Mouse (Mus musculus) lung, embryonic 14.5 days (tissue): ENCODE measurements around the gene Fut2. TPM values are rescaled to one million over a fixed set of nuclear protein-coding genes. Genes with fewer than 3 reads are reported as not detected.

Source experiments
- ATAC-seq: fragments of 200-750 bp; cut with Nextera tagmentation; 2 replicates; pipeline ENCODE4 v1.8.0; 2017; ENCODE audit warnings: mild to moderate bottlenecking, moderate TSS enrichment, moderate library complexity; ENCODE audit not compliant: insufficient read depth
- DNase-seq: peaks from one replicate; pipeline ENCODE4 v3.0.0-alpha.2; 2015
- H3K27ac ChIP-seq: fragments of 300-500 bp; sonication (generic); 2 replicates; pipeline ENCODE4 v1.5.1; 2014; ENCODE audit warnings: low read depth, mild to moderate bottlenecking, moderate library complexity
- H3K27me3 ChIP-seq: fragments of 300-500 bp; sonication (generic); 2 replicates; pipeline ENCODE4 v1.6.1; 2014; ENCODE audit warnings: low read length, control low read depth; ENCODE audit not compliant: insufficient read depth
- H3K36me3 ChIP-seq: fragments of 300-500 bp; sonication (generic); 2 replicates; pipeline ENCODE4 v1.6.1; 2014; ENCODE audit warnings: control low read depth; ENCODE audit not compliant: insufficient read depth
- H3K4me1 ChIP-seq: fragments of 300-500 bp; sonication (generic); 2 replicates; pipeline ENCODE4 v1.6.1; 2014; ENCODE audit warnings: antibody characterized with exemption, control low read depth; ENCODE audit not compliant: insufficient read depth
- H3K4me2 ChIP-seq: fragments of 300-500 bp; sonication (generic); 2 replicates; pipeline ENCODE4 v1.6.1; 2014; ENCODE audit warnings: mild to moderate bottlenecking
- H3K4me3 ChIP-seq: fragments of 300-500 bp; sonication (generic); 2 replicates; pipeline ENCODE4 v1.5.1; 2014; ENCODE audit warnings: low read depth, low read length
- H3K9ac ChIP-seq: fragments of 300-500 bp; sonication (generic); 2 replicates; pipeline ENCODE4 v1.6.1; 2014
- H3K9me3 ChIP-seq: fragments of 300-500 bp; sonication (generic); 2 replicates; pipeline ENCODE4 v1.6.1; 2016; ENCODE audit warnings: low read depth, low read length, control low read depth
- CTCF ChIP-seq: IDR thresholded peaks from 2 replicates; pipeline ENCODE4 v1.5.1; 2016; ENCODE audit warnings: antibody characterized with exemption, low read depth
- WGBS: fragments of 180-500 bp; shearing (Covaris S2); extraction: QIAGEN DNeasy Blood & Tissue Kit; methylation state at CpG from one replicate; pipeline ENCODE4 v1.1.7; 2014; 5-methylcytosine and 5-hydroxymethylcytosine counted together
- polyA plus RNA-seq: library from polyadenylated mRNA; unstranded; fragments of >200 nt; fragmentation: Nextera tagmentation; extraction: Ambion mirVana; gene quantifications from 2 replicates; pipeline ENCODE4 v1.2.1, GENCODE M21; 2014

The Fut2 gene
- polyA plus RNA-seq, 1 experiment from 2014 or later = 0.75 TPM

- peak; percentile 15; the same call in 1 of the 2 replicates for ATAC-seq
Observed at GRCm38 (mm10) chr7:45627261-45627660, 38.9 kb downstream of the Fut2 start, which contains the start of gene Rasip1. TSS of gene Rasip1 (plus strand) at chr7:45627488.

GRCm38 (mm10) chr7:45626571-45627076 lies 39.6 kb downstream of the Fut2 start:
- H3K27me3 ChIP-seq = peaks cover 17% of the 10 kb centered on the region
- ATAC-seq (no peak), DNase-seq (no peak)
- no peak overlapping the region for H3K9ac ChIP-seq
- H3K4me1 ChIP-seq = no peaks in the 10 kb centered on the region
- no peak for TF ChIP-seq CTCF
- peak overlapping the region; percentile 13; the same call in 1 of the 2 replicates for H3K4me2 ChIP-seq
- no peak overlapping the region for H3K4me3 ChIP-seq
- 82% methylated on average over 7 of the region's 7 CpGs for WGBS
- H3K36me3 ChIP-seq = no peaks in the 10 kb centered on the region
- peak overlapping the region; percentile 46; the same call in 1 of the 2 replicates for H3K27ac ChIP-seq
- H3K9me3 ChIP-seq = no peaks in the 10 kb centered on the region

More at GRCm38 (mm10) chr7:45627261-45627660, 38.9 kb downstream of the Fut2 start, which contains the start of gene Rasip1:
- Histone ChIP-seq H3K4me2 (peak within 1 kb of the TSS; percentile 96), H3K4me1 (0 out of 2 replicates have a peak, but pooled peaks cover under 1% of the 10 kb centered on the region), H3K27me3 (peaks cover 17% of the 10 kb centered on the region), H3K9me3 (no peaks in the 10 kb centered on the region), H3K27ac (peak within 1 kb of the TSS; percentile 46), H3K4me3 (peak within 1 kb of the TSS; percentile 58), H3K9ac (peak within 1 kb of the TSS; percentile 73), H3K36me3 (no peaks in the 10 kb centered on the region)
- 73% methylated on average over 9 of the region's 9 CpGs for WGBS
- no peak for TF ChIP-seq CTCF
- peak; percentile 55 for DNase-seq

DNA sequence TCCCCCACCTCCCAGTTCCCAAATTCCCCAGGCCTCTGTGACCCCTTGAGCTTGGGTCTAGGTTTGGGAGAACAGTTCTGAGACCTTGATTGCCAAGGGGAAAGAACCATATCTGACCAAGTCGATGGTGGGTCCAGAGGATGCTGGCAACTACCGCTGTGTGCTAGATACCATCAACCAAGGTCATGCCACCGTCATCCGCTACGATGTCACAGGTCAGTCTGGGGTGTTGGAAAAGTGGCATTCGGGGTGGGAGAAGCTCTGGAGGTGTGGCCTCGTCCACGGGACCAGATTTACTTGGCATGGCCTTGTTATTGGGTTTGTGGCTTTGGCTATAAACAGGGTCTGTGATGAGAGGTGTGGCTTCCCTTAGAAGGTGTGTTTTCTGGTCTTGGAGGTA lies 40.7 kb downstream of the Fut2 start:
- H3K4me1 ChIP-seq = no peaks in the 10 kb centered on the region
- no peak overlapping the region for H3K4me3 ChIP-seq
- no peaks in the 10 kb centered on the region for H3K9me3 ChIP-seq
- no peaks in the 10 kb centered on the region for H3K36me3 ChIP-seq
- ATAC-seq (no peak), DNase-seq (no peak)
- no peak overlapping the region for H3K27ac ChIP-seq
- H3K9ac ChIP-seq = no peak overlapping the region
- 81% methylated on average over 8 of the region's 8 CpGs for WGBS
- H3K27me3 ChIP-seq = peaks cover 17% of the 10 kb centered on the region
- H3K4me2 ChIP-seq = no peak overlapping the region
- TF ChIP-seq CTCF = no peak

GRCm38 (mm10) chr7:45624718-45625117 lies 41.5 kb downstream of the Fut2 start:
- Histone ChIP-seq H3K9me3 (no peaks in the 10 kb centered on the region), H3K36me3 (no peaks in the 10 kb centered on the region), H3K4me2 (no peak overlapping the region), H3K9ac (no peak overlapping the region), H3K27me3 (peaks cover 17% of the 10 kb centered on the region), H3K27ac (no peak overlapping the region), H3K4me3 (no peak overlapping the region), H3K4me1 (no peaks in the 10 kb centered on the region)
- no peak for TF ChIP-seq CTCF
- WGBS = 53% methylated on average over 3 of the region's 3 CpGs
- ATAC-seq = no peak
- no peak for DNase-seq

DNA sequence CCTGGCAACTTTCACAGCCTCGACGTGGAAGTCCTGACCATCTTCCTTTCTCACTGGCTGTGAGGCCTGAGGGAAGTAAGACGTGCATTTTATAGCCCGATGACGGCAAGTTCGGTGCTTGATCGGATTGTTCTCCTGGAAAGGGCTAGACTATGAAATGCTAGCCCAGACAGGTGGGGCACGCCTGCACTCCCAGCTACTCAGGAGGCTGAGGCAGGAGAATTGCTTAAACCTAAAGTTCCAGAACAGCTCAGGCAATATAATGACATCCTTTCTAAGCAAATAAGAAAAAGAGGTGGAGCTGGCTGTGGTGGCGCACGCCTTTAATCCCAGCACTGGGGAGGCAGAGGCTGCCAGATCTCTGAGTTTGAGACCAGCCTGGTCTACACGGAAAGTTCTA lies 42.7 kb downstream of the Fut2 start:
- H3K4me1 ChIP-seq = no peaks in the 10 kb centered on the region
- no peak overlapping the region for H3K4me3 ChIP-seq
- 92% methylated on average over 11 of the region's 11 CpGs for WGBS
- no peak for TF ChIP-seq CTCF
- no peak overlapping the region for H3K27ac ChIP-seq
- no peaks in the 10 kb centered on the region for H3K36me3 ChIP-seq
- no peaks in the 10 kb centered on the region for H3K9me3 ChIP-seq
- H3K27me3 ChIP-seq = peaks cover 15% of the 10 kb centered on the region
- DNase-seq (no peak), ATAC-seq (no peak)
- H3K4me2 ChIP-seq = no peak overlapping the region
- H3K9ac ChIP-seq = no peak overlapping the region

- no peak within 1 kb of the TSS for H3K27ac ChIP-seq
- WGBS = 27% methylated on average over 9 of the region's 9 CpGs
- peak; percentile 62 for DNase-seq
- ATAC-seq = no peak
- H3K36me3 ChIP-seq = no peaks in the 10 kb centered on the region
- H3K27me3 ChIP-seq = peaks cover 16% of the 10 kb centered on the region
- H3K4me2 ChIP-seq = no peak within 1 kb of the TSS
- no peaks in the 10 kb centered on the region for H3K9me3 ChIP-seq
- H3K9ac ChIP-seq = no peak within 1 kb of the TSS
- no peak for TF ChIP-seq CTCF
- no peak within 1 kb of the TSS for H3K4me3 ChIP-seq
- no peaks in the 10 kb centered on the region for H3K4me1 ChIP-seq
Observed at GRCm38 (mm10) chr7:45621443-45621842, 44.8 kb downstream of the Fut2 start, which contains the start of gene Izumo1. TSS of gene Izumo1 (plus strand) at chr7:45621811.

- Histone ChIP-seq H3K27ac (no peak overlapping the region), H3K4me1 (no peaks in the 10 kb centered on the region), H3K4me2 (no peak overlapping the region), H3K27me3 (peaks cover 25% of the 10 kb centered on the region), H3K4me3 (no peak overlapping the region), H3K36me3 (no peaks in the 10 kb centered on the region), H3K9ac (no peak overlapping the region), H3K9me3 (no peaks in the 10 kb centered on the region)
- 85% methylated on average over 5 of the region's 5 CpGs for WGBS
- DNase-seq = no peak
- no peak for TF ChIP-seq CTCF
- no peak for ATAC-seq
Observed at GRCm38 (mm10) chr7:45619592-45619991, 46.6 kb downstream of the Fut2 start.
